20 mouse cellular contexts compared by ENCODE assay signal in genomic region chr9:7786086-7786485, GRCm38 (mm10). TPM values are rescaled to one million over a fixed set of nuclear protein-coding genes. Genes with fewer than 3 reads are reported as not detected.
A peak's percentile ranks its signal among the peaks of the same experiment; 100 is the strongest.
DNase-seq lines count a peak whose midpoint lies in the region; ATAC-seq and TF ChIP-seq lines count a peak whose summit lies in the region.
"Had no signal": no experiment of that assay in that cellular context is flagged by ENCODE, and none has a peak within 500 bp of the region (broad histone marks: within the 10 kb centered on the region; RNA-seq: fewer than 3 reads in every experiment).

No protein-coding gene starts in this region.

- ATAC-seq in liver, embryonic 15.5 days (ENCODE audit: insufficient read depth) = no peak
- no peak for ATAC-seq in embryonic facial prominence, embryonic 15.5 days (ENCODE audit: insufficient number of reproducible peaks, low FRiP score, low TSS enrichment, low read depth)
- ATAC-seq: intestine, embryonic 15.5 days had no signal

- DNase-seq in liver = no peak
- DNase-seq in thymus, postnatal 0 days (ENCODE audit: low spot score) = no peak
- no peak for DNase-seq in left cerebral cortex, adult 9 months (ENCODE audit: low spot score in 2 of 2)
- DNase-seq: adrenal gland, postnatal 10 days; cerebellum, adult 8-10 months; gastrocnemius, postnatal 25 days; kidney, adult 9 months; kidney, postnatal 14 days; lung, adult 18-20 months; lung, postnatal 10 days; right cerebral cortex, postnatal 14 days; thymus, adult 18-20 months had no signal

- no peak overlapping the region for H3K9ac ChIP-seq in liver, embryonic 15.5 days
- no peak overlapping the region for H3K9ac ChIP-seq in embryonic facial prominence, embryonic 15.5 days
- H3K9ac ChIP-seq: hindbrain, embryonic 15.5 days; intestine, embryonic 15.5 days; limb, embryonic 13.5 days had no signal

- H3K4me2 ChIP-seq in liver, embryonic 15.5 days = no peak overlapping the region
- no peak overlapping the region for H3K4me2 ChIP-seq in embryonic facial prominence, embryonic 15.5 days (replicated peaks)
- H3K4me2 ChIP-seq: hindbrain, embryonic 15.5 days; intestine, embryonic 15.5 days; limb, embryonic 13.5 days had no signal

- no peak for TF ChIP-seq CTCF in bone marrow, adult 2 months (IDR thresholded peaks at IDR 0.05; ENCODE audit: control insufficient read depth, insufficient read depth, low read length)

- no peak for TF ChIP-seq POLR2A in bone marrow, adult 2 months (IDR thresholded peaks at IDR 0.05; ENCODE audit: borderline replicate concordance, control insufficient read depth, low read depth, low read length)

- WGBS in liver, embryonic 15.5 days (ENCODE audit: insufficient replicate concordance) = 85% methylated on average over 7 of the region's 7 CpGs
- WGBS in bone marrow, adult 2 months = 90% methylated on average over 7 of the region's 7 CpGs
- WGBS in embryonic facial prominence, embryonic 15.5 days = 84% methylated on average over 7 of the region's 7 CpGs

- H3K4me1 ChIP-seq in liver, embryonic 15.5 days (replicated peaks) = peaks cover 60% of the 10 kb centered on the region
- H3K4me1 ChIP-seq in bone marrow, adult 2 months (ENCODE audit: control insufficient read depth, insufficient read depth, low read length) = peaks cover 9% of the 10 kb centered on the region
- H3K4me1 ChIP-seq in embryonic facial prominence, embryonic 15.5 days = peaks cover 8% of the 10 kb centered on the region; the same call in 1 of the 2 replicates
- H3K4me1 ChIP-seq in megakaryocyte, embryonic 14.5 days = peaks cover 94% of the 10 kb centered on the region
- H3K4me1 ChIP-seq: hindbrain, embryonic 15.5 days had no signal

- H3K27me3 ChIP-seq in liver, embryonic 15.5 days = no peaks in the 10 kb centered on the region
- H3K27me3 ChIP-seq in embryonic facial prominence, embryonic 15.5 days = no peaks in the 10 kb centered on the region
- no peaks in the 10 kb centered on the region for H3K27me3 ChIP-seq in megakaryocyte, embryonic 14.5 days (replicated peaks)
- H3K27me3 ChIP-seq: hindbrain, embryonic 15.5 days; intestine, embryonic 15.5 days; limb, embryonic 13.5 days had no signal

- peak overlapping the region; percentile 35; the same call in 1 of the 2 replicates for H3K27ac ChIP-seq in liver, embryonic 15.5 days (replicated peaks)
- H3K27ac ChIP-seq in bone marrow, adult 2 months (ENCODE audit: control insufficient read depth, insufficient read depth, low read depth, low read length, poor library complexity) = peak overlapping the region; percentile 80
- 0 out of 2 replicates have a peak overlapping the region, but pooled peaks have one; percentile 4 for H3K27ac ChIP-seq in embryonic facial prominence, embryonic 15.5 days (replicated peaks)
- H3K27ac ChIP-seq: forebrain, embryonic 10.5 days; hindbrain, embryonic 15.5 days; intestine, embryonic 15.5 days had no signal

- peaks cover 28% of the 10 kb centered on the region for H3K36me3 ChIP-seq in liver, embryonic 15.5 days (replicated peaks)
- 0 out of 2 replicates have a peak, but pooled peaks cover 10% of the 10 kb centered on the region for H3K36me3 ChIP-seq in embryonic facial prominence, embryonic 15.5 days
- peaks cover 91% of the 10 kb centered on the region for H3K36me3 ChIP-seq in megakaryocyte, embryonic 14.5 days (replicated peaks; ENCODE audit: low read length)
- H3K36me3 ChIP-seq: intestine, embryonic 15.5 days had no signal

- H3K9me3 ChIP-seq in liver, embryonic 15.5 days (replicated peaks) = no peaks in the 10 kb centered on the region
- H3K9me3 ChIP-seq in embryonic facial prominence, embryonic 15.5 days (replicated peaks) = no peaks in the 10 kb centered on the region
- no peaks in the 10 kb centered on the region for H3K9me3 ChIP-seq in megakaryocyte, embryonic 14.5 days
- H3K9me3 ChIP-seq: forebrain, embryonic 10.5 days; hindbrain, embryonic 15.5 days; intestine, embryonic 15.5 days had no signal

- no peak overlapping the region for H3K4me3 ChIP-seq in liver, embryonic 15.5 days (replicated peaks)
- no peak overlapping the region for H3K4me3 ChIP-seq in bone marrow, adult 2 months (replicated peaks; ENCODE audit: control insufficient read depth, low read depth, low read length)
- H3K4me3 ChIP-seq in embryonic facial prominence, embryonic 15.5 days (replicated peaks) = no peak overlapping the region
- peak overlapping the region; percentile 62 for H3K4me3 ChIP-seq in megakaryocyte, embryonic 14.5 days (replicated peaks)
- H3K4me3 ChIP-seq: forebrain, embryonic 10.5 days; hindbrain, embryonic 15.5 days; intestine, embryonic 15.5 days; limb, embryonic 13.5 days had no signal

RNA-seq across cellular contexts. Expression of gene Tmem123, which starts 22.2 kb away (rescaled TPM):
- polyA plus RNA-seq in liver, embryonic 15.5 days (2015; fragmentation: Nextera tagmentation; extraction: Ambion mirVana) = 33.5 and 35.0 TPM in 2 replicates
- polyA plus RNA-seq in bone marrow, adult 2 months (2011; ENCODE audit: insufficient read depth, insufficient read length, low replicate concordance, missing spikeins) = 15.0 and 17.4 TPM in 2 replicates
- 115 and 125 TPM in 2 replicates for polyA plus RNA-seq in embryonic facial prominence, embryonic 15.5 days (2015; fragmentation: Nextera tagmentation; extraction: Ambion mirVana)
- polyA plus RNA-seq in megakaryocyte, embryonic 14.5 days (2012; ENCODE audit: insufficient read depth, low replicate concordance) = 75.8 and 82.1 TPM in 2 replicates
- 114 and 125 TPM in 2 replicates for polyA plus RNA-seq in thymus, postnatal 0 days (2015; fragmentation: Nextera tagmentation; extraction: Ambion mirVana)

RNA-seq across cellular contexts. Expression of gene Birc2, which starts 50.8 kb away (rescaled TPM):
- polyA plus RNA-seq in liver, embryonic 15.5 days (2015; fragmentation: Nextera tagmentation; extraction: Ambion mirVana) = 12.9 and 13.0 TPM in 2 replicates
- 25.9 and 41.1 TPM in 2 replicates for polyA plus RNA-seq in bone marrow, adult 2 months (2011; ENCODE audit: insufficient read depth, insufficient read length, low replicate concordance, missing spikeins)
- polyA plus RNA-seq in embryonic facial prominence, embryonic 15.5 days (2015; fragmentation: Nextera tagmentation; extraction: Ambion mirVana) = 38.4 and 40.2 TPM in 2 replicates
- polyA plus RNA-seq in megakaryocyte, embryonic 14.5 days (2012; ENCODE audit: insufficient read depth, low replicate concordance) = 3.8 TPM in 1 of 2 replicates, not detected in the other
- polyA plus RNA-seq in thymus, postnatal 0 days (2015; fragmentation: Nextera tagmentation; extraction: Ambion mirVana) = 60.0 and 60.6 TPM in 2 replicates

Comparison
In these comparisons a context has a peak if more than half of its experiments do, and no peak if none do; other contexts are left out.
1. H3K27ac ChIP-seq: peak in every context shown above with its lines; median percentile 80 in bone marrow, adult 2 months; 35 in liver, embryonic 15.5 days; 4 in embryonic facial prominence, embryonic 15.5 days.